Mouse (Mus musculus) forebrain, postnatal 0 days (tissue): ENCODE results near the gene Camk2d. TPM values are rescaled to one million over a fixed set of nuclear protein-coding genes. Genes with fewer than 3 reads are reported as not detected.

Experiments
- ATAC-seq: fragments of 200-750 bp; cut with Nextera tagmentation; 2 replicates; pipeline ENCODE4 v1.8.0; 2017; ENCODE audit warnings: mild to moderate bottlenecking, moderate library complexity
- DNase-seq: peaks from one replicate; pipeline ENCODE4 v3.0.0-alpha.2; 2015
- H3K27ac ChIP-seq: fragments of 300-500 bp; sonication (generic); 2 replicates; pipeline ENCODE4 v1.5.1; 2014; ENCODE audit warnings: low read depth, mild to moderate bottlenecking, antibody characterized with exemption, low read length, moderate library complexity, mixed read lengths
- H3K27me3 ChIP-seq: fragments of 300-500 bp; sonication (generic); 2 replicates; pipeline ENCODE4 v1.6.1; 2014; ENCODE audit warnings: mild to moderate bottlenecking, low read length, mixed read lengths; ENCODE audit not compliant: insufficient read depth
- H3K36me3 ChIP-seq: fragments of 300-500 bp; sonication (generic); 2 replicates; pipeline ENCODE4 v1.6.1; 2014; ENCODE audit warnings: mild to moderate bottlenecking, moderate library complexity; ENCODE audit not compliant: insufficient read depth
- H3K4me1 ChIP-seq: fragments of 300-500 bp; sonication (generic); 2 replicates; pipeline ENCODE4 v1.6.1; 2014; ENCODE audit warnings: antibody characterized with exemption; ENCODE audit not compliant: insufficient read depth
- H3K4me2 ChIP-seq: fragments of 300-500 bp; sonication (generic); 2 replicates; pipeline ENCODE4 v1.6.1; 2014; ENCODE audit warnings: low read depth, mild to moderate bottlenecking, moderate library complexity
- H3K4me3 ChIP-seq: fragments of 300-500 bp; sonication (generic); 2 replicates; pipeline ENCODE4 v1.5.1; 2014; ENCODE audit warnings: low read depth, low read length, mixed read lengths
- H3K9ac ChIP-seq: fragments of 300-500 bp; sonication (generic); 2 replicates; pipeline ENCODE4 v1.6.1; 2014; ENCODE audit warnings: mild to moderate bottlenecking
- H3K9me3 ChIP-seq: fragments of 300-500 bp; sonication (generic); 2 replicates; pipeline ENCODE4 v1.6.1; 2016; ENCODE audit warnings: low read length
- CTCF ChIP-seq: sonication (generic); IDR thresholded peaks from 2 replicates; pipeline ENCODE4 v1.5.1; 2016; ENCODE audit warnings: antibody characterized with exemption, control low read depth, low read depth
- WGBS: fragments of 180-500 bp; shearing (Covaris S2); extraction: QIAGEN DNeasy Blood & Tissue Kit; methylation state at CpG from one replicate; pipeline ENCODE4 v1.1.7; 2014; 5-methylcytosine and 5-hydroxymethylcytosine counted together
- polyA plus RNA-seq: library from polyadenylated mRNA; unstranded; fragments of >200 nt; fragmentation: Nextera tagmentation; extraction: Ambion mirVana; gene quantifications from 2 replicates; pipeline ENCODE4 v1.2.1, GENCODE M21; 2015
- total RNA-seq: library from RNA; depleted of rRNA; stranded (reverse); fragments of >200 nt; gene quantifications from 2 replicates; pipeline ENCODE4 v1.2.3, GENCODE M21; 2014

Camk2d gene
- total and polyA plus RNA-seq, 2 experiments from 2014 or later = 52.8 to 97.7 TPM

GRCm38 (mm10) chr3:126638259-126638658 lies 42.2 kb downstream of the Camk2d start:
- H3K27me3 ChIP-seq = no peaks in the 10 kb centered on the region
- DNase-seq (no peak), ATAC-seq (no peak)
- no peaks in the 10 kb centered on the region for H3K36me3 ChIP-seq
- no peak overlapping the region for H3K4me2 ChIP-seq
- no peak overlapping the region for H3K9ac ChIP-seq
- TF ChIP-seq CTCF = no peak
- 53% methylated on average over 1 of the region's 1 CpGs for WGBS
- H3K9me3 ChIP-seq = no peaks in the 10 kb centered on the region
- no peak overlapping the region for H3K27ac ChIP-seq
- H3K4me1 ChIP-seq = peaks cover 3% of the 10 kb centered on the region; the same call in 1 of the 2 replicates
- H3K4me3 ChIP-seq = no peak overlapping the region

GRCm38 (mm10) chr3:126639098-126639513 lies 43.0 kb downstream of the Camk2d start:
- Histone ChIP-seq H3K9me3 (no peaks in the 10 kb centered on the region), H3K4me1 (peaks cover 3% of the 10 kb centered on the region; the same call in 1 of the 2 replicates), H3K9ac (no peak overlapping the region), H3K36me3 (no peaks in the 10 kb centered on the region), H3K27ac (no peak overlapping the region), H3K27me3 (no peaks in the 10 kb centered on the region), H3K4me3 (no peak overlapping the region), H3K4me2 (no peak overlapping the region)
- DNase-seq = peak; percentile 49
- no peak for TF ChIP-seq CTCF
- 11% methylated on average over 5 of the region's 5 CpGs for WGBS
- peak; percentile 69 for ATAC-seq

GRCm38 (mm10) chr3:126640443-126641251 lies 44.5 kb downstream of the Camk2d start:
- ATAC-seq (no peak), DNase-seq (no peak)
- no peak for TF ChIP-seq CTCF
- Histone ChIP-seq H3K4me3 (no peak overlapping the region), H3K9me3 (no peaks in the 10 kb centered on the region), H3K27me3 (no peaks in the 10 kb centered on the region), H3K36me3 (no peaks in the 10 kb centered on the region), H3K9ac (no peak overlapping the region), H3K4me1 (peaks cover 3% of the 10 kb centered on the region; the same call in 1 of the 2 replicates), H3K27ac (no peak overlapping the region), H3K4me2 (no peak overlapping the region)
- 65% methylated on average over 10 of the region's 10 CpGs for WGBS

GRCm38 (mm10) chr3:126641451-126641850 lies 45.3 kb downstream of the Camk2d start:
- WGBS = 94% methylated on average over 4 of the region's 4 CpGs
- no peaks in the 10 kb centered on the region for H3K27me3 ChIP-seq
- H3K4me3 ChIP-seq = no peak overlapping the region
- no peak overlapping the region for H3K27ac ChIP-seq
- H3K9ac ChIP-seq = no peak overlapping the region
- H3K9me3 ChIP-seq = no peaks in the 10 kb centered on the region
- TF ChIP-seq CTCF = no peak
- no peak overlapping the region for H3K4me2 ChIP-seq
- no peaks in the 10 kb centered on the region for H3K36me3 ChIP-seq
- DNase-seq = no peak
- H3K4me1 ChIP-seq = peaks cover 3% of the 10 kb centered on the region; the same call in 1 of the 2 replicates
- no peak for ATAC-seq

- WGBS = 19% methylated on average over 10 of the region's 10 CpGs
- Histone ChIP-seq H3K27me3 (no peaks in the 10 kb centered on the region), H3K36me3 (no peaks in the 10 kb centered on the region), H3K27ac (no peak overlapping the region), H3K4me2 (0 out of 2 replicates have a peak overlapping the region, but pooled peaks have one; percentile 15), H3K9me3 (no peaks in the 10 kb centered on the region), H3K4me3 (no peak overlapping the region), H3K9ac (no peak overlapping the region), H3K4me1 (peaks cover 3% of the 10 kb centered on the region; the same call in 1 of the 2 replicates)
- TF ChIP-seq CTCF = no peak
- ATAC-seq = no peak
- peak; percentile 41 for DNase-seq
Observed at GRCm38 (mm10) chr3:126643071-126644010, 47.2 kb downstream of the Camk2d start.

GRCm38 (mm10) chr3:126650332-126650731 lies 54.2 kb downstream of the Camk2d start:
- Histone ChIP-seq H3K9ac (no peak overlapping the region), H3K4me1 (no peaks in the 10 kb centered on the region), H3K27me3 (no peaks in the 10 kb centered on the region), H3K36me3 (no peaks in the 10 kb centered on the region), H3K9me3 (no peaks in the 10 kb centered on the region), H3K27ac (no peak overlapping the region), H3K4me3 (no peak overlapping the region), H3K4me2 (no peak overlapping the region)
- no peak for DNase-seq
- no peak for ATAC-seq
- 93% methylated on average over 4 of the region's 4 CpGs for WGBS
- no peak for TF ChIP-seq CTCF
